Mouse (Mus musculus): ENCODE measurements at regions not wholly inside any gene's neighbourhood (a gene's known extent, or its start where the extent isn't known, plus 50 kb on each side); places are given as distances from the start of the nearest gene placed in this dataset.

DNA sequence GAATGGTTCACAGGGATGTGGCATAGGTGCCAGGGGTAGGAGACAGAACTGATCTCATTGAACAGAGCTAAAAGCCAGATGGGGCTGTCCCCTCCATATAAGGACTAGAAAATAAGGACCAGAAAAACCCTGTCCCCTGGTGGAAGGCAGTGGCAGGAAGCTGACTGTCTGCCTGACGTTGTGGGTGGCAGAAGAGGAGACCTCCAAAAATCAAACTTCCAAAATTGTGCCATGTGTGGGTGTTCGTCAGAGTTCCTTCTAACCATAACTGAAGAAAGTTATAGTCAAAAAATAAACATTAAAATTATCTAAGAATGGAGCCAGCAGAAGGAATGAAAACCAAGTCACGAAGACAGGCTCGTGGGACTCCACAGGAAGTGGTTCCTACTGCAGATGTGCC, 129.2 kb downstream of the Mtx3 start:
- DNase-seq (ENCODE audit: low spot score in 2 of 2) = no peak

GRCm38 (mm10) chr13:92986719-92987553, 142.4 kb downstream of the Mtx3 start:
- peak; percentile 71 to 73 for DNase-seq (ENCODE audit: low spot score in 2 of 2)

DNA sequence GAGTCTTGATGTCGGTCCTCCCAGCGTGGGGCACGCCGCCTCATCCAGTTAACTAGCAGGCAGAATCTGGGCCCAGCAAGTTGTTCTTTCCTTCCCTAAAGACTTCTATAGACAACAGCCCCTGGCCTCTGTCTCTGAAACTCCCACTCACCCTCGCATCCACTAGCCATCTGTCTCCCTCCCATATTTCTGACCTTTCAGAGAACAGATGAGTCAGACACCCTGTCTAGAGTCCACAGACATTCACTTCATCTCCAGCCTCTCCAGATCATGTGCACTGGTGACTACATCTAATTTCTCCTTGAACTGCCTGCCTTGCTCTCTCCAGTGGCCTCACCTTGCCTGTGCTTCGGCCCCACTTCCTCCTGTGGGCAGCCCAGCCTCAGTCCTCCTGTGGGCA, 143.1 kb downstream of the Mtx3 start:
- DNase-seq (ENCODE audit: low spot score in 2 of 2) = no peak

DNA sequence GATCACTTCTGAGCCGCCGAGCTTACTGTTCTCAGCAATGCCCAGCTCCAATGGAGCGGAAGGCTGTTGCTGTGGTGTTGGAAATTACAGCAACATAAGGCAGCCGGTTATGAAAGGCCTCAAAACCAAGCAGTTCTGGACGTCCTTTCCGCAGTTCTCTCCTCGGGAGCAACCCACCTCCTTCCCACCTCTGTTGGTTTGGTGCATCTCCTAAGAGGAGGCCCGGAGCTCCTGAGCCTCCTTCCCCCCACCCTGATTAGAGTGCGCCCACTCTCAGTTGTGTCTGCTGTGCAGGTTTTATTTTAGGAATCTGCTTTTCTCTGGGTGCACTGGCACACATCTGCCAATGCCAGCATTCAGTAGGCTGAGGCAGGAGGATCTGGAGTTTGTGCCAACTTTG, 144.0 kb downstream of the Mtx3 start:
- no peak for DNase-seq (ENCODE audit: low spot score in 2 of 2)

GRCm38 (mm10) chr13:92990316-92991206, 146.0 kb downstream of the Mtx3 start:
- DNase-seq (ENCODE audit: low spot score in 2 of 2) = no peak
